19 mouse cellular contexts compared by ENCODE assay signal in genomic region chr13:79057424-79057823, GRCm38 (mm10).
A peak's percentile ranks its signal among the peaks of the same experiment; 100 is the strongest.
DNase-seq lines count a peak whose midpoint lies in the region; TF ChIP-seq lines count a peak whose summit lies in the region.
"Had no signal": no experiment of that assay in that cellular context is flagged by ENCODE, and none has a peak within 500 bp of the region (broad histone marks: within the 10 kb centered on the region; RNA-seq: fewer than 3 reads in every experiment).

No protein-coding gene starts in this region.

- no peaks in the 10 kb centered on the region for H3K4me1 ChIP-seq in cortical plate, adult 2 months (ENCODE audit: control insufficient read depth, insufficient read depth, low read length)
- H3K4me1 ChIP-seq: embryonic facial prominence, embryonic 13.5 days; embryonic facial prominence, embryonic 15.5 days; forebrain, embryonic 10.5 days; forebrain, embryonic 12.5 days had no signal

- no peak for DNase-seq in left cerebral cortex, adult 2 months (ENCODE audit: extremely low spot score in 1 of 2, low spot score in 2 of 2)
- no peak for DNase-seq in left cerebral cortex, postnatal 36 days (ENCODE audit: low spot score in 2 of 2)
- DNase-seq in urinary bladder, postnatal 4 days (ENCODE audit: low spot score in 2 of 2) = no peak
- DNase-seq in gastrocnemius, adult 8-10 months (ENCODE audit: low spot score in 2 of 2) = no peak
- DNase-seq: adrenal gland, adult 2 months; adrenal gland, postnatal 10 days; adrenal gland, postnatal 25 days; cerebellum, adult 11-12 months; cerebellum, adult 2 months; cerebellum, adult 9-10 months; cerebellum, postnatal 10 days; cerebellum, postnatal 25 days; embryo, embryonic 11 days had no signal

- intact Hi-C loops in left cerebral cortex, adult 2 months (cut with DNase I) = loop anchor here (10.0 kb wide), 1 partner anchor 403 kb away; no protein-coding TSS in a partner anchor
- intact Hi-C loops in left cerebral cortex, postnatal 36 days (cut with DNase I) = no loop called here

- TF ChIP-seq CTCF in left cerebral cortex, adult 2 months (IDR thresholded peaks at IDR 0.05) = no peak
- no peak for TF ChIP-seq CTCF in cortical plate, adult 2 months (IDR thresholded peaks at IDR 0.05; ENCODE audit: extremely low read depth, insufficient read depth, low read length)

- TF ChIP-seq POLR2A in cortical plate, adult 2 months (IDR thresholded peaks at IDR 0.05; ENCODE audit: extremely low read depth, insufficient read depth, low read length) = no peak

- peak overlapping the region; percentile 66 for H3K27ac ChIP-seq in left cerebral cortex, adult 2 months
- peak overlapping the region; percentile 46; the same call in 1 of the 2 replicates for H3K27ac ChIP-seq in cortical plate, adult 2 months (ENCODE audit: insufficient read depth, low read length)
- H3K27ac ChIP-seq: embryonic facial prominence, embryonic 13.5 days; embryonic facial prominence, embryonic 15.5 days; forebrain, embryonic 10.5 days; forebrain, embryonic 12.5 days had no signal

- H3K4me3 ChIP-seq in left cerebral cortex, adult 2 months = no peak overlapping the region
- H3K4me3 ChIP-seq in cortical plate, adult 2 months (ENCODE audit: insufficient read depth, low read length) = no peak overlapping the region
- H3K4me3 ChIP-seq: embryonic facial prominence, embryonic 13.5 days; embryonic facial prominence, embryonic 15.5 days; erythroblast, embryonic 14.5 days; forebrain, embryonic 10.5 days; forebrain, embryonic 12.5 days had no signal
